Mouse (Mus musculus): Measurements from ENCODE around the gene Ksr1. TPM values are rescaled to one million over a fixed set of nuclear protein-coding genes. Genes with fewer than 3 reads are reported as not detected.

The Ksr1 gene
- polyA plus RNA-seq, 1 experiment from 2014 or later = 4.7 TPM

- ATAC-seq = peak; percentile 47; the same call in 1 of the 2 replicates
- 56% methylated on average over 11 of the region's 11 CpGs for whole genome bisulfite sequencing
- Histone ChIP-seq H3K36me3 (ENCODE audit: control insufficient read depth, insufficient read depth) (peaks cover 94% of the 10 kb centered on the region), H3K27ac (ENCODE audit: low read depth, low read length) (no peak overlapping the region), H3K9me3 (ENCODE audit: control insufficient read depth) (no peaks in the 10 kb centered on the region), H3K4me2 (replicated peaks; ENCODE audit: low read depth) (no peak overlapping the region), H3K9ac (ENCODE audit: low read depth, low read length) (no peak overlapping the region), H3K4me1 (replicated peaks; ENCODE audit: control insufficient read depth, insufficient read depth, low read length) (0 out of 2 replicates have a peak, but pooled peaks cover 3% of the 10 kb centered on the region), H3K27me3 (replicated peaks; ENCODE audit: control insufficient read depth, insufficient read depth, low read length) (no peaks in the 10 kb centered on the region), H3K4me3 (ENCODE audit: low read depth, low read length) (no peak overlapping the region)
- peak; percentile 84 for TF ChIP-seq CTCF (IDR thresholded peaks at IDR 0.05; ENCODE audit: low read depth)
Observed at GRCm38 (mm10) chr11:79018954-79019704, 127.1 kb downstream of the Ksr1 start.

- Histone ChIP-seq H3K9me3 (ENCODE audit: control insufficient read depth) (no peaks in the 10 kb centered on the region), H3K4me3 (ENCODE audit: low read depth, low read length) (no peak overlapping the region), H3K36me3 (ENCODE audit: control insufficient read depth, insufficient read depth) (peaks cover 78% of the 10 kb centered on the region), H3K4me2 (replicated peaks; ENCODE audit: low read depth) (no peak overlapping the region), H3K9ac (ENCODE audit: low read depth, low read length) (no peak overlapping the region), H3K27me3 (replicated peaks; ENCODE audit: control insufficient read depth, insufficient read depth, low read length) (no peaks in the 10 kb centered on the region), H3K27ac (ENCODE audit: low read depth, low read length) (no peak overlapping the region), H3K4me1 (replicated peaks; ENCODE audit: control insufficient read depth, insufficient read depth, low read length) (no peaks in the 10 kb centered on the region)
- ATAC-seq = no peak
- no peak for TF ChIP-seq CTCF (IDR thresholded peaks at IDR 0.05; ENCODE audit: low read depth)
- 77% methylated on average over 7 of the region's 7 CpGs for WGBS
Observed at GRCm38 (mm10) chr11:79017161-79017606, 129.0 kb downstream of the Ksr1 start.

GRCm38 (mm10) chr11:79016236-79016635 is 130.0 kb downstream of the Ksr1 start:
- ATAC-seq = no peak
- Histone ChIP-seq H3K4me2 (replicated peaks; ENCODE audit: low read depth) (no peak overlapping the region), H3K4me1 (replicated peaks; ENCODE audit: control insufficient read depth, insufficient read depth, low read length) (no peaks in the 10 kb centered on the region), H3K4me3 (ENCODE audit: low read depth, low read length) (no peak overlapping the region), H3K9ac (ENCODE audit: low read depth, low read length) (no peak overlapping the region), H3K27me3 (replicated peaks; ENCODE audit: control insufficient read depth, insufficient read depth, low read length) (no peaks in the 10 kb centered on the region), H3K9me3 (ENCODE audit: control insufficient read depth) (no peaks in the 10 kb centered on the region), H3K27ac (ENCODE audit: low read depth, low read length) (no peak overlapping the region), H3K36me3 (ENCODE audit: control insufficient read depth, insufficient read depth) (peaks cover 70% of the 10 kb centered on the region)
- TF ChIP-seq CTCF (IDR thresholded peaks at IDR 0.05; ENCODE audit: low read depth) = no peak
- WGBS = 55% methylated on average over 12 of the region's 12 CpGs

GRCm38 (mm10) chr11:79015660-79016215 is 130.5 kb downstream of the Ksr1 start:
- Histone ChIP-seq H3K4me2 (replicated peaks; ENCODE audit: low read depth) (no peak overlapping the region), H3K9ac (ENCODE audit: low read depth, low read length) (no peak overlapping the region), H3K4me3 (ENCODE audit: low read depth, low read length) (no peak overlapping the region), H3K27ac (ENCODE audit: low read depth, low read length) (no peak overlapping the region), H3K4me1 (replicated peaks; ENCODE audit: control insufficient read depth, insufficient read depth, low read length) (no peaks in the 10 kb centered on the region), H3K27me3 (replicated peaks; ENCODE audit: control insufficient read depth, insufficient read depth, low read length) (no peaks in the 10 kb centered on the region), H3K36me3 (ENCODE audit: control insufficient read depth, insufficient read depth) (peaks cover 65% of the 10 kb centered on the region), H3K9me3 (ENCODE audit: control insufficient read depth) (no peaks in the 10 kb centered on the region)
- ATAC-seq = no peak
- no peak for TF ChIP-seq CTCF (IDR thresholded peaks at IDR 0.05; ENCODE audit: low read depth)
- WGBS = 84% methylated on average over 24 of the region's 24 CpGs

GRCm38 (mm10) chr11:79014602-79015325 is 131.4 kb downstream of the Ksr1 start:
- Histone ChIP-seq H3K9me3 (ENCODE audit: control insufficient read depth) (no peaks in the 10 kb centered on the region), H3K9ac (ENCODE audit: low read depth, low read length) (no peak overlapping the region), H3K36me3 (ENCODE audit: control insufficient read depth, insufficient read depth) (peaks cover 55% of the 10 kb centered on the region), H3K4me2 (replicated peaks; ENCODE audit: low read depth) (no peak overlapping the region), H3K4me1 (replicated peaks; ENCODE audit: control insufficient read depth, insufficient read depth, low read length) (no peaks in the 10 kb centered on the region), H3K4me3 (ENCODE audit: low read depth, low read length) (no peak overlapping the region), H3K27me3 (replicated peaks; ENCODE audit: control insufficient read depth, insufficient read depth, low read length) (no peaks in the 10 kb centered on the region), H3K27ac (ENCODE audit: low read depth, low read length) (peak overlapping the region; percentile 15; the same call in 1 of the 2 replicates)
- no peak for TF ChIP-seq CTCF (IDR thresholded peaks at IDR 0.05; ENCODE audit: low read depth)
- no peak for ATAC-seq
- 65% methylated on average over 15 of the region's 15 CpGs for WGBS

GRCm38 (mm10) chr11:79013806-79014205 is 132.4 kb downstream of the Ksr1 start:
- no peaks in the 10 kb centered on the region for H3K9me3 ChIP-seq (ENCODE audit: control insufficient read depth)
- peaks cover 46% of the 10 kb centered on the region for H3K36me3 ChIP-seq (ENCODE audit: control insufficient read depth, insufficient read depth)
- TF ChIP-seq CTCF (IDR thresholded peaks at IDR 0.05; ENCODE audit: low read depth) = no peak
- no peaks in the 10 kb centered on the region for H3K4me1 ChIP-seq (replicated peaks; ENCODE audit: control insufficient read depth, insufficient read depth, low read length)
- H3K4me2 ChIP-seq (replicated peaks; ENCODE audit: low read depth) = no peak overlapping the region
- no peak overlapping the region for H3K9ac ChIP-seq (ENCODE audit: low read depth, low read length)
- no peak overlapping the region for H3K4me3 ChIP-seq (ENCODE audit: low read depth, low read length)
- 0 out of 2 replicates have a peak overlapping the region, but pooled peaks have one; percentile 15 for H3K27ac ChIP-seq (ENCODE audit: low read depth, low read length)
- 60% methylated on average over 9 of the region's 9 CpGs for WGBS
- no peak for ATAC-seq
- no peaks in the 10 kb centered on the region for H3K27me3 ChIP-seq (replicated peaks; ENCODE audit: control insufficient read depth, insufficient read depth, low read length)
